Mouse (Mus musculus) liver, postnatal 0 days (tissue): ENCODE results near the gene Cops6. TPM values are rescaled to one million over a fixed set of nuclear protein-coding genes. Genes with fewer than 3 reads are reported as not detected.

Source experiments
- ATAC-seq: fragments of 200-750 bp; cut with Nextera tagmentation; 2 replicates; pipeline ENCODE4 v1.8.0; 2017; ENCODE audit warnings: mild to moderate bottlenecking, moderate library complexity
- DNase-seq: peaks from one replicate; pipeline ENCODE4 v3.0.0-alpha.2; 2016
- H3K27ac ChIP-seq: fragments of 300-500 bp; sonication (generic); 2 replicates; pipeline ENCODE4 v1.5.1; 2014; ENCODE audit warnings: antibody characterized with exemption, moderate library complexity, mild to moderate bottlenecking, low read depth
- H3K27me3 ChIP-seq: fragments of 300-500 bp; sonication (generic); 2 replicates; pipeline ENCODE4 v1.6.1; 2014; ENCODE audit warnings: low read length, control low read depth, mixed read lengths; ENCODE audit not compliant: insufficient read depth
- H3K36me3 ChIP-seq: fragments of 300-500 bp; sonication (generic); replicated peaks from 2 replicates; pipeline ENCODE4 v1.6.1; 2014; ENCODE audit warnings: mild to moderate bottlenecking, control low read depth, low read length, moderate library complexity, mixed read lengths; ENCODE audit not compliant: insufficient read depth
- H3K4me1 ChIP-seq: fragments of 300-500 bp; sonication (generic); 2 replicates; pipeline ENCODE4 v1.6.1; 2014; ENCODE audit warnings: antibody characterized with exemption, mild to moderate bottlenecking, control low read depth; ENCODE audit not compliant: insufficient read depth
- H3K4me2 ChIP-seq: fragments of 300-500 bp; sonication (generic); 2 replicates; pipeline ENCODE4 v1.6.1; 2014; ENCODE audit warnings: low read depth, mild to moderate bottlenecking, low read length, moderate library complexity, mixed read lengths
- H3K4me3 ChIP-seq: fragments of 300-500 bp; sonication (generic); 2 replicates; pipeline ENCODE4 v1.5.1; 2014; ENCODE audit warnings: low read depth, low read length
- H3K9ac ChIP-seq: fragments of 300-500 bp; sonication (generic); replicated peaks from 2 replicates; pipeline ENCODE4 v1.6.1; 2014; ENCODE audit warnings: mild to moderate bottlenecking, moderate library complexity
- H3K9me3 ChIP-seq: fragments of 300-500 bp; sonication (generic); 2 replicates; pipeline ENCODE4 v1.6.1; 2016; ENCODE audit warnings: mild to moderate bottlenecking, control low read depth, low read length, mixed read lengths
- CTCF ChIP-seq: sonication (generic); IDR thresholded peaks from 2 replicates; pipeline ENCODE4 v1.5.1; 2016; ENCODE audit warnings: antibody characterized with exemption, low read depth
- EP300 ChIP-seq: IDR thresholded peaks from 2 replicates; pipeline ENCODE4 v1.6.1; 2016; ENCODE audit warnings: antibody characterized with exemption, low read depth, mild to moderate bottlenecking
- WGBS: fragments of 180-500 bp; shearing (Covaris S2); extraction: QIAGEN DNeasy Blood & Tissue Kit; methylation state at CpG from one replicate; pipeline ENCODE4 v1.1.7; 2014; ENCODE audit not compliant: insufficient replicate concordance; 5-methylcytosine and 5-hydroxymethylcytosine counted together
- polyA plus RNA-seq: library from polyadenylated mRNA; unstranded; fragments of >200 nt; fragmentation: Nextera tagmentation; extraction: Ambion mirVana; gene quantifications from 2 replicates; pipeline ENCODE4 v1.2.1, GENCODE M21; 2015

The Cops6 gene
- polyA plus RNA-seq, 1 experiment from 2014 or later, result 222 TPM

- H3K9ac ChIP-seq, result no peak overlapping the region
- H3K4me1 ChIP-seq, result peaks cover 22% of the 10 kb centered on the region
- H3K27ac ChIP-seq, result 0 out of 2 replicates have a peak overlapping the region, but pooled peaks have one; percentile 12
- no peak for TF ChIP-seq CTCF
- no peak for TF ChIP-seq EP300
- DNase-seq, result no peak
- ATAC-seq, result no peak
- H3K36me3 ChIP-seq, result peaks cover 58% of the 10 kb centered on the region
- 60% methylated on average over 6 of the region's 6 CpGs for WGBS
- H3K9me3 ChIP-seq, result no peaks in the 10 kb centered on the region
- no peak overlapping the region for H3K4me3 ChIP-seq
- H3K4me2 ChIP-seq, result no peak overlapping the region
- H3K27me3 ChIP-seq, result no peaks in the 10 kb centered on the region
Observed at GRCm38 (mm10) chr5:138163046-138163445, 2.2 kb downstream of the Cops6 start.

- ATAC-seq, result no peak
Observed at GRCm38 (mm10) chr5:138163610-138164009, 2.7 kb downstream of the Cops6 start.

GRCm38 (mm10) chr5:138165594-138165993, 4.7 kb downstream of the Cops6 start:
- Histone ChIP-seq H3K4me1 (peaks cover 22% of the 10 kb centered on the region), H3K36me3 (peaks cover 77% of the 10 kb centered on the region), H3K4me2 (no peak overlapping the region), H3K4me3 (no peak overlapping the region), H3K9me3 (no peaks in the 10 kb centered on the region), H3K27me3 (no peaks in the 10 kb centered on the region), H3K9ac (no peak overlapping the region), H3K27ac (no peak overlapping the region)
- 85% methylated on average over 8 of the region's 8 CpGs for WGBS
- DNase-seq (no peak), ATAC-seq (no peak)
- TF ChIP-seq EP300 (no peak), CTCF (no peak)

More at GRCm38 (mm10) chr5:138163610-138164009, 2.7 kb downstream of the Cops6 start:
- Histone ChIP-seq H3K27ac (no peak overlapping the region), H3K9ac (no peak overlapping the region), H3K9me3 (no peaks in the 10 kb centered on the region), H3K27me3 (no peaks in the 10 kb centered on the region), H3K4me3 (no peak overlapping the region), H3K36me3 (peaks cover 64% of the 10 kb centered on the region), H3K4me1 (peaks cover 22% of the 10 kb centered on the region), H3K4me2 (no peak overlapping the region)
- WGBS, result 77% methylated on average over 10 of the region's 10 CpGs
- no peak for TF ChIP-seq EP300
- no peak for TF ChIP-seq CTCF
- DNase-seq, result no peak

GRCm38 (mm10) chr5:138170936-138171561, 10.2 kb downstream of the Cops6 start:
- Histone ChIP-seq H3K9me3 (no peaks in the 10 kb centered on the region), H3K4me2 (peak overlapping the region; percentile 95), H3K27ac (peak overlapping the region; percentile 98), H3K4me1 (peaks cover 15% of the 10 kb centered on the region), H3K9ac (peak overlapping the region; percentile 87), H3K27me3 (no peaks in the 10 kb centered on the region), H3K36me3 (peaks cover 57% of the 10 kb centered on the region), H3K4me3 (peak overlapping the region; percentile 82)
- DNase-seq (peak; percentile 97), ATAC-seq (peak; percentile 84)
- under 1% methylated on average over 47 of the region's 47 CpGs for WGBS
- TF ChIP-seq EP300, result peak; percentile 74
- TF ChIP-seq CTCF, result peak; percentile 46

DNA sequence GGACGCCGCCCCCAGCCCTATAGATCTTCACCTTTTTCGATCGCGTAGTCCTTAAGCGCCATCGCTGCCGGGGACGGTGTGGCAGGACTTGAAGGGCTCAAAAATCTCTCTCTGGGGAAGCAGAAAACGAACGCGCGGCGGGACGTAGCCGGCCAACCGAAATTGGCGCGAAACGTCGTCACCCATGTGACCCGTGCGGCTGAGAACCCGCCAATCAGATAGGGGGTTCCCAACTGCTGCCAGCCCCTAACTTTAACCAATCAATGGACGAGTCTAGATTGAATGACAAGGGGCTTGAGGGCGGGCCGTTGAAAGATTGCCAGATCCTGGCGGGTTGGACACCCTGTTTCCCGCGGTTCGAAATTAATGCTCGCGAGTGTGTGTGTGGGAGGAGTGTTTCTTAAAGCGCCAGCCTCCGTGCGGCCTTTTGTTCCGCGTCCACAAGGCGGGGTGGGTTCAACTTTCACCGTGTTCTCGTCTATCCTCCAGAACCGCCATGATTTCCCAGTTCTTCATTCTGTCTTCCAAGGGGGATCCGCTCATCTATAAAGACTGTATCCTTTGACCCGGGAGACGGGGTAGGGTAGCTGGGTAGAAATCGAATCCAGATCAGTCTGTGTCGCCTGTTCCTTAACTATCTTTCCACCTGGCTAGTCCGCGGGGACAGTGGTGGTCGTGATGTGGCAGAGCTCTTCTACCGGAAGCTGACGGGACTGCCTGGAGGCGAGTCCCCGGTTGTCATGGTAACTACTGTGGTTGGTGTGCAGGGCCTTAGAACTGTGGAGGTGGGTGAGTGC, 11.0 kb downstream of the Cops6 start, which contains the start of the genes Ap4m1 and Mcm7:
TSS of gene Ap4m1 (plus strand) at position 308 of the 797 bp plus-strand sequence.
TSS of gene Mcm7 (minus strand) at position 728 of the 797 bp plus-strand sequence.
- Histone ChIP-seq H3K36me3 (peaks cover 51% of the 10 kb centered on the region), H3K9me3 (no peaks in the 10 kb centered on the region), H3K9ac (peak within 1 kb of the TSS; percentile 87), H3K27ac (peak within 1 kb of the TSS; percentile 98), H3K4me2 (peak within 1 kb of the TSS; percentile 95), H3K4me3 (peak within 1 kb of the TSS; percentile 82), H3K27me3 (no peaks in the 10 kb centered on the region), H3K4me1 (peaks cover 15% of the 10 kb centered on the region)
- WGBS, result under 1% methylated on average over 54 of the region's 54 CpGs
- DNase-seq (peak; percentile 97), ATAC-seq (peak; percentile 83)
- TF ChIP-seq CTCF, result peak; percentile 27; the same call in 1 of the 2 replicates
- no peak for TF ChIP-seq EP300

- WGBS, result 64% methylated on average over 3 of the region's 3 CpGs
- Histone ChIP-seq H3K9me3 (no peaks in the 10 kb centered on the region), H3K9ac (no peak overlapping the region), H3K27me3 (no peaks in the 10 kb centered on the region), H3K36me3 (peaks cover 51% of the 10 kb centered on the region), H3K4me1 (peaks cover 15% of the 10 kb centered on the region), H3K27ac (no peak overlapping the region), H3K4me2 (0 out of 2 replicates have a peak overlapping the region, but pooled peaks have one; percentile 95), H3K4me3 (no peak overlapping the region)
- DNase-seq (no peak), ATAC-seq (no peak)
- TF ChIP-seq CTCF, result no peak
- no peak for TF ChIP-seq EP300
Observed at GRCm38 (mm10) chr5:138173217-138173616, 12.3 kb downstream of the Cops6 start.
